Mouse (Mus musculus): ENCODE measurements at regions not wholly inside any gene's neighbourhood (a gene's known extent, or its start where the extent isn't known, plus 50 kb on each side); places are given as distances from the start of the nearest gene placed in this dataset.

DNA sequence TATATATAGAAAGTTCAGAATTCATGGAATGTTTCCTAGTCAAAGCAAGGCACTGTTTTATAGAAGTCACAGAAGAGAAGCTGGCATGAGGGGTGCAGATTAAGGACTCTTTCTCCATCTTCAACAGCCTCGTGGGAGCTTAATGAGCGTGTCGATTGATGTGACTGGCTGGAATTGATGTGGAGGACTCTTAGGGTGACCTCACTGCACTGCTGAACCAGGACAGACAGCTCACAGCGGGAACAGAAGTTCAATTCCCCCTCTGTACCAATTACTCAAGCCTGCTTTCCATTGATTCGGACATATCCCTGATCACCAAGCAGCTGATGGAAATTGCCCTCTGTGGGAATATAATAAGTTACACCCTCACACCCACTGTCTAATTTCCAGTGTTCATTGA lies 65.6 kb upstream of the Gm10234 start:
- no peaks in the 10 kb centered on the region for H3K27me3 ChIP-seq (ENCODE audit: control insufficient read depth, insufficient read depth, low read length)
- H3K9ac ChIP-seq (ENCODE audit: low read length), result no peak overlapping the region
- H3K4me1 ChIP-seq (ENCODE audit: control insufficient read depth in 2 of 2, insufficient read depth in 2 of 2, low read length in 2 of 2), result no peaks in the 10 kb centered on the region
- no peak overlapping the region for H3K4me3 ChIP-seq (ENCODE audit: control insufficient read depth in 1 of 2, insufficient read depth in 1 of 2, low read depth in 1 of 2, low read length in 2 of 2)
- H3K4me2 ChIP-seq (ENCODE audit: low read length), result no peak overlapping the region
- H3K27ac ChIP-seq (replicated peaks in 1 of 2; ENCODE audit: control insufficient read depth in 1 of 2, insufficient read depth in 1 of 2, low read depth in 2 of 2, low read length in 2 of 2), result no peak overlapping the region
- 58% methylated on average over 5 of the region's 5 CpGs for WGBS
- H3K36me3 ChIP-seq (ENCODE audit: control insufficient read depth, insufficient read depth, low read length), result no peaks in the 10 kb centered on the region
- no peaks in the 10 kb centered on the region for H3K9me3 ChIP-seq (ENCODE audit: control insufficient read depth, low read length)
- no peak for ATAC-seq (ENCODE audit: insufficient number of reproducible peaks, insufficient read depth, low FRiP score, low read depth)

DNA sequence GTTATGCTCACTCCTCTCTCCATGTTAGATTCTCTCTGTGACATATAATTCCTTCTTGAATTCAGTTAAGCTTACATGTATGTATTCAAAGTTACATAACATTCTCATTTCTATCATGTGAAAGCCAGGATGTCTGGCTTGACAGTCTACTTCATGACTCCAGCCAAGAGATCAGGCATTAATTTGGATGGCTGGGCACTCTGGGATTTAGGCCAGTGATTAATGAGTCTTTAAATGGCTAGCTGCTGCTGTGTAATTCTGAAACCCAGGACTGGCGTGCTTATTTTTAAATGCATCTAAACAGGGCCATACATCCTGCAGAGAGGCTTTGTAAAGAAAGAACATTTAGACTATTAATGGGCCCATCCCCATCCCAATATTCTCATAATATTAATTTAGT lies 60.9 kb upstream of the Gm10234 start:
- Histone ChIP-seq H3K27me3 (ENCODE audit: control insufficient read depth, insufficient read depth, low read length) (no peaks in the 10 kb centered on the region), H3K27ac (replicated peaks in 1 of 2; ENCODE audit: control insufficient read depth in 1 of 2, insufficient read depth in 1 of 2, low read depth in 2 of 2, low read length in 2 of 2) (no peak overlapping the region), H3K9ac (ENCODE audit: low read length) (no peak overlapping the region), H3K9me3 (ENCODE audit: control insufficient read depth, low read length) (no peaks in the 10 kb centered on the region), H3K36me3 (ENCODE audit: control insufficient read depth, insufficient read depth, low read length) (no peaks in the 10 kb centered on the region), H3K4me1 (ENCODE audit: control insufficient read depth in 2 of 2, insufficient read depth in 2 of 2, low read length in 2 of 2) (no peaks in the 10 kb centered on the region), H3K4me2 (ENCODE audit: low read length) (no peak overlapping the region), H3K4me3 (ENCODE audit: control insufficient read depth in 1 of 2, insufficient read depth in 1 of 2, low read depth in 1 of 2, low read length in 2 of 2) (no peak overlapping the region)
- WGBS, result 68% methylated on average over 1 of the region's 1 CpGs
- no peak for ATAC-seq (ENCODE audit: insufficient number of reproducible peaks, insufficient read depth, low FRiP score, low read depth)

DNA sequence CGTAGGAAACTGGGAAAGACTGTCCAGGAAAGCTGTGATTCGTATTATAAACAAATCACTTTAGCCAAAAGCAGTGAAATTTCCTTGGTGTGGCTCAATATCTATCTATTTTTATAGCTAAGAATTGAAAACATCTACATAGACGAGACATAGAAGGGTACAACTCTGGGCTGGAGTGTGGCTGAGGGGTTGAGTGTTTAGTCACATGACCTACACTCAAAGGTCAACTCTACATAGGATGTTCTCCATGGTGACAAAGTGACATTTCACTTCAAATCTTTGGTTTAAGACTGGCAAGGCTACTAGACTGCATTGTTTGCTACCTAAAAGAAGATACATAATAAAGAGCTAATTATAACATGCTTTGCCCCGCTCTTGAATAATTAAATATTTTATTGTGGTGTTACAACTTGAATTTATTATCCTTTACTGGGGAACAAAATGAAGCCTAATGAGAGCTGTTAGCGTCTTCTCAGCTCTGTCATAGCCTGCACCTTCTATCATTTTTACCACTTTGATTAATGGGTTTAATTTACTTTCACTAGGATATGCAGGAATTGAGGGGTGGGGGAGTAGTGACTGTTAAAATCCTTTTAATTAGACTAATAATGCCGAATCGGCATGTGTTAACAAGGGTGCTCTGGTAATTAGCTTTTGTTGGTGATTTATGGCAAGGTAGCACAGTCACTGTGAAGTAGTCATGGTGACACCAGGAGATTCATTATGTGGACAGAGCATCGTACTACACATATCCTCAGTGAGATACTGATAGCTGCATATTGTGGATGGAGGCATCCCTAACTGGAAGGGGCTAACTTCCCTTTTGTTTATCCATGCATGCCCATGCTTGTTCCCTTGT lies 57.7 kb upstream of the Gm10234 start:
- no peaks in the 10 kb centered on the region for H3K9me3 ChIP-seq (ENCODE audit: control insufficient read depth, low read length)
- ATAC-seq (ENCODE audit: insufficient number of reproducible peaks, insufficient read depth, low FRiP score, low read depth), result no peak
- H3K4me2 ChIP-seq (ENCODE audit: low read length), result no peak overlapping the region
- WGBS, result 77% methylated on average over 8 of the region's 8 CpGs
- H3K27me3 ChIP-seq (ENCODE audit: control insufficient read depth, insufficient read depth, low read length), result no peaks in the 10 kb centered on the region
- H3K9ac ChIP-seq (ENCODE audit: low read length), result no peak overlapping the region
- H3K27ac ChIP-seq (replicated peaks in 1 of 2; ENCODE audit: control insufficient read depth in 1 of 2, insufficient read depth in 1 of 2, low read depth in 2 of 2, low read length in 2 of 2), result no peak overlapping the region
- H3K4me3 ChIP-seq (ENCODE audit: control insufficient read depth in 1 of 2, insufficient read depth in 1 of 2, low read depth in 1 of 2, low read length in 2 of 2), result no peak overlapping the region
- no peaks in the 10 kb centered on the region for H3K36me3 ChIP-seq (ENCODE audit: control insufficient read depth, insufficient read depth, low read length)
- H3K4me1 ChIP-seq (ENCODE audit: control insufficient read depth in 2 of 2, insufficient read depth in 2 of 2, low read length in 2 of 2), result no peaks in the 10 kb centered on the region

DNA sequence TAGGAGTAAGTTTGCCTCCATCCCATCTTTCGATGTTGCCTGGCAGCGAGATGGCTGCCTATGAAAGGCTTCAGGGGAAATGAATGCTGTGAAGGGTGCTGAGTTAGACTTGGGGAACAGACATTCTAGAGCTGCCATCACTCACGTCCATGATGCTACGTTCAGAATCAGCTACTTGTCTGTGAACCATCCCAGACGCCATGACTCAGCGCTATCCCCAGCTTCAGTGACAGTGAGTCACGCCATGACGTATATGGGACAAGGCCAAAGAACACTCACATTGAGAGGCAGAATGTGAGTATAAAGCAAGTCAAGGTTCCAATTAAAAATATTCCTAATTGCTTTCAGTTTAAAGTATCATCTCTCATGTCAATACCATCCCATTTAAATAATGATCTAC lies 52.4 kb upstream of the Gm10234 start:
- ATAC-seq (ENCODE audit: insufficient number of reproducible peaks, insufficient read depth, low FRiP score, low read depth), result no peak
- H3K36me3 ChIP-seq (ENCODE audit: control insufficient read depth, insufficient read depth, low read length), result no peaks in the 10 kb centered on the region
- H3K4me3 ChIP-seq (ENCODE audit: control insufficient read depth in 1 of 2, insufficient read depth in 1 of 2, low read depth in 1 of 2, low read length in 2 of 2), result no peak overlapping the region
- no peaks in the 10 kb centered on the region for H3K4me1 ChIP-seq (ENCODE audit: control insufficient read depth in 2 of 2, insufficient read depth in 2 of 2, low read length in 2 of 2)
- no peak overlapping the region for H3K27ac ChIP-seq (replicated peaks in 1 of 2; ENCODE audit: control insufficient read depth in 1 of 2, insufficient read depth in 1 of 2, low read depth in 2 of 2, low read length in 2 of 2)
- H3K27me3 ChIP-seq (ENCODE audit: control insufficient read depth, insufficient read depth, low read length), result no peaks in the 10 kb centered on the region
- WGBS, result 75% methylated on average over 8 of the region's 8 CpGs
- no peak overlapping the region for H3K4me2 ChIP-seq (ENCODE audit: low read length)
- H3K9ac ChIP-seq (ENCODE audit: low read length), result no peak overlapping the region
- H3K9me3 ChIP-seq (ENCODE audit: control insufficient read depth, low read length), result no peaks in the 10 kb centered on the region

Data from heart, embryonic 14.5 days (tissue).